Mouse (Mus musculus): ENCODE data around the gene Gm20388. TPM values are rescaled to one million over a fixed set of nuclear protein-coding genes. Genes with fewer than 3 reads are reported as not detected.
A peak's percentile ranks its signal among the peaks of the same experiment; 100 is the strongest.
"Not testable (repeated sequence)": the region's sequence is repeated elsewhere in the genome, so short reads cannot be mapped to it uniquely, and the experiment has no call there.

Gene Gm20388
- polyA plus RNA-seq, 1 experiment from 2014 or later, result not detected

GRCm38 (mm10) chr8:120325172-120325767, 414.6 kb downstream of the Gm20388 start:
- Histone ChIP-seq H3K27ac (ENCODE audit: low read depth, low read length) (no peak overlapping the region), H3K27me3 (ENCODE audit: control insufficient read depth, insufficient read depth, low read length) (no peaks in the 10 kb centered on the region), H3K9me3 (ENCODE audit: control insufficient read depth, low read length) (0 out of 2 replicates have a peak, but pooled peaks cover 2% of the 10 kb centered on the region), H3K4me2 (replicated peaks; ENCODE audit: low read depth, low read length) (no peak overlapping the region), H3K9ac (ENCODE audit: low read depth, low read length) (no peak overlapping the region), H3K4me3 (ENCODE audit: low read length) (no peak overlapping the region), H3K4me1 (ENCODE audit: control insufficient read depth, insufficient read depth, low read length) (peaks cover 37% of the 10 kb centered on the region), H3K36me3 (ENCODE audit: control insufficient read depth, insufficient read depth, low read length) (no peaks in the 10 kb centered on the region)
- no peak for ATAC-seq (ENCODE audit: low FRiP score, low TSS enrichment)
- 71% methylated on average over 5 of the region's 5 CpGs for WGBS

- WGBS, result 50% methylated on average over 3 of the region's 3 CpGs
- no peak overlapping the region for H3K4me3 ChIP-seq (ENCODE audit: low read length)
- H3K27me3 ChIP-seq (ENCODE audit: control insufficient read depth, insufficient read depth, low read length), result no peaks in the 10 kb centered on the region
- no peaks in the 10 kb centered on the region for H3K36me3 ChIP-seq (ENCODE audit: control insufficient read depth, insufficient read depth, low read length)
- no peak overlapping the region for H3K9ac ChIP-seq (ENCODE audit: low read depth, low read length)
- H3K4me2 ChIP-seq (replicated peaks; ENCODE audit: low read depth, low read length), result no peak overlapping the region
- ATAC-seq (ENCODE audit: low FRiP score, low TSS enrichment), result no peak
- 0 out of 2 replicates have a peak, but pooled peaks cover 2% of the 10 kb centered on the region for H3K9me3 ChIP-seq (ENCODE audit: control insufficient read depth, low read length)
- H3K4me1 ChIP-seq (ENCODE audit: control insufficient read depth, insufficient read depth, low read length), result peaks cover 40% of the 10 kb centered on the region
- no peak overlapping the region for H3K27ac ChIP-seq (ENCODE audit: low read depth, low read length)
These were observed 416.5 kb downstream of the Gm20388 start for GRCm38 (mm10) chr8:120327131-120327554.

GRCm38 (mm10) chr8:120328361-120329022, 417.9 kb downstream of the Gm20388 start:
- no peak for ATAC-seq (ENCODE audit: low FRiP score, low TSS enrichment)
- 93% methylated on average over 13 of the region's 13 CpGs for WGBS
- 0 out of 2 replicates have a peak, but pooled peaks cover 2% of the 10 kb centered on the region for H3K9me3 ChIP-seq (ENCODE audit: control insufficient read depth, low read length)
- no peak overlapping the region for H3K27ac ChIP-seq (ENCODE audit: low read depth, low read length)
- H3K36me3 ChIP-seq (ENCODE audit: control insufficient read depth, insufficient read depth, low read length), result no peaks in the 10 kb centered on the region
- peaks cover 27% of the 10 kb centered on the region for H3K4me1 ChIP-seq (ENCODE audit: control insufficient read depth, insufficient read depth, low read length)
- H3K27me3 ChIP-seq (ENCODE audit: control insufficient read depth, insufficient read depth, low read length), result no peaks in the 10 kb centered on the region
- no peak overlapping the region for H3K4me2 ChIP-seq (replicated peaks; ENCODE audit: low read depth, low read length)
- H3K9ac ChIP-seq (ENCODE audit: low read depth, low read length), result no peak overlapping the region
- H3K4me3 ChIP-seq (ENCODE audit: low read length), result no peak overlapping the region

GRCm38 (mm10) chr8:120329030-120329748, 418.5 kb downstream of the Gm20388 start:
- ATAC-seq (ENCODE audit: low FRiP score, low TSS enrichment), result no peak
- no peak overlapping the region for H3K9ac ChIP-seq (ENCODE audit: low read depth, low read length)
- peaks cover 21% of the 10 kb centered on the region for H3K4me1 ChIP-seq (ENCODE audit: control insufficient read depth, insufficient read depth, low read length)
- 0 out of 2 replicates have a peak, but pooled peaks cover 2% of the 10 kb centered on the region for H3K9me3 ChIP-seq (ENCODE audit: control insufficient read depth, low read length)
- WGBS, result 92% methylated on average over 11 of the region's 11 CpGs
- H3K36me3 ChIP-seq (ENCODE audit: control insufficient read depth, insufficient read depth, low read length), result no peaks in the 10 kb centered on the region
- H3K27ac ChIP-seq (ENCODE audit: low read depth, low read length), result no peak overlapping the region
- no peaks in the 10 kb centered on the region for H3K27me3 ChIP-seq (ENCODE audit: control insufficient read depth, insufficient read depth, low read length)
- no peak overlapping the region for H3K4me3 ChIP-seq (ENCODE audit: low read length)
- H3K4me2 ChIP-seq (replicated peaks; ENCODE audit: low read depth, low read length), result no peak overlapping the region

GRCm38 (mm10) chr8:120331027-120331426, 420.4 kb downstream of the Gm20388 start:
- Histone ChIP-seq H3K4me1 (ENCODE audit: control insufficient read depth, insufficient read depth, low read length) (peaks cover 25% of the 10 kb centered on the region), H3K27me3 (ENCODE audit: control insufficient read depth, insufficient read depth, low read length) (no peaks in the 10 kb centered on the region), H3K9me3 (ENCODE audit: control insufficient read depth, low read length) (0 out of 2 replicates have a peak, but pooled peaks cover 2% of the 10 kb centered on the region), H3K4me2 (replicated peaks; ENCODE audit: low read depth, low read length) (no peak overlapping the region), H3K27ac (ENCODE audit: low read depth, low read length) (no peak overlapping the region), H3K4me3 (ENCODE audit: low read length) (no peak overlapping the region), H3K9ac (ENCODE audit: low read depth, low read length) (no peak overlapping the region), H3K36me3 (ENCODE audit: control insufficient read depth, insufficient read depth, low read length) (no peaks in the 10 kb centered on the region)
- 31% methylated on average over 7 of the region's 7 CpGs for WGBS
- no peak for ATAC-seq (ENCODE audit: low FRiP score, low TSS enrichment)

GRCm38 (mm10) chr8:120332379-120333229, 422.0 kb downstream of the Gm20388 start:
- peaks cover 30% of the 10 kb centered on the region for H3K4me1 ChIP-seq (ENCODE audit: control insufficient read depth, insufficient read depth, low read length)
- no peak overlapping the region for H3K4me3 ChIP-seq (ENCODE audit: low read length)
- WGBS, result 69% methylated on average over 16 of the region's 16 CpGs
- ATAC-seq (ENCODE audit: low FRiP score, low TSS enrichment), result no peak
- no peak overlapping the region for H3K27ac ChIP-seq (ENCODE audit: low read depth, low read length)
- no peaks in the 10 kb centered on the region for H3K36me3 ChIP-seq (ENCODE audit: control insufficient read depth, insufficient read depth, low read length)
- H3K9ac ChIP-seq (ENCODE audit: low read depth, low read length), result no peak overlapping the region
- no peaks in the 10 kb centered on the region for H3K27me3 ChIP-seq (ENCODE audit: control insufficient read depth, insufficient read depth, low read length)
- no peak overlapping the region for H3K4me2 ChIP-seq (replicated peaks; ENCODE audit: low read depth, low read length)
- H3K9me3 ChIP-seq (ENCODE audit: control insufficient read depth, low read length), result no peaks in the 10 kb centered on the region

- ATAC-seq (ENCODE audit: low FRiP score, low TSS enrichment), result no peak
- Histone ChIP-seq H3K9me3 (ENCODE audit: control insufficient read depth, low read length) (no peaks in the 10 kb centered on the region), H3K4me3 (ENCODE audit: low read length) (no peak overlapping the region), H3K4me2 (replicated peaks; ENCODE audit: low read depth, low read length) (no peak overlapping the region), H3K36me3 (ENCODE audit: control insufficient read depth, insufficient read depth, low read length) (no peaks in the 10 kb centered on the region), H3K27me3 (ENCODE audit: control insufficient read depth, insufficient read depth, low read length) (no peaks in the 10 kb centered on the region), H3K27ac (ENCODE audit: low read depth, low read length) (no peak overlapping the region), H3K9ac (ENCODE audit: low read depth, low read length) (no peak overlapping the region), H3K4me1 (ENCODE audit: control insufficient read depth, insufficient read depth, low read length) (peaks cover 30% of the 10 kb centered on the region)
- 86% methylated on average over 4 of the region's 4 CpGs for WGBS
These were observed 423.0 kb downstream of the Gm20388 start for GRCm38 (mm10) chr8:120333681-120334080.

- not testable (repeated sequence) for H3K4me3 ChIP-seq (ENCODE audit: low read length); H3K9ac ChIP-seq (ENCODE audit: low read depth, low read length)
- peaks cover 30% of the 10 kb centered on the region for H3K4me1 ChIP-seq (ENCODE audit: control insufficient read depth, insufficient read depth, low read length)
These were observed 423.6 kb downstream of the Gm20388 start for GRCm38 (mm10) chr8:120334261-120334660.

More at GRCm38 (mm10) chr8:120334261-120334660, 423.6 kb downstream of the Gm20388 start:
- not testable (repeated sequence) for H3K4me2 ChIP-seq (replicated peaks; ENCODE audit: low read depth, low read length); H3K27me3 ChIP-seq (ENCODE audit: control insufficient read depth, insufficient read depth, low read length); H3K9me3 ChIP-seq (ENCODE audit: control insufficient read depth, low read length); H3K36me3 ChIP-seq (ENCODE audit: control insufficient read depth, insufficient read depth, low read length); ATAC-seq (ENCODE audit: low FRiP score, low TSS enrichment)
- H3K27ac ChIP-seq (ENCODE audit: low read depth, low read length), result peak overlapping the region; percentile 37; the same call in 1 of the 2 replicates
- WGBS, result 47% methylated on average over 3 of the region's 3 CpGs
